Mouse (Mus musculus) right cerebral cortex, adult 2 months (tissue): Measurements from ENCODE around the gene Ier5.

Source experiments
- DNase-seq, 2 experiments: peaks; one replicate each; pipeline ENCODE4 v3.0.0; 2021 to 2022; ENCODE audit warnings: low spot score in 2 of 2

Gene Ier5

DNA sequence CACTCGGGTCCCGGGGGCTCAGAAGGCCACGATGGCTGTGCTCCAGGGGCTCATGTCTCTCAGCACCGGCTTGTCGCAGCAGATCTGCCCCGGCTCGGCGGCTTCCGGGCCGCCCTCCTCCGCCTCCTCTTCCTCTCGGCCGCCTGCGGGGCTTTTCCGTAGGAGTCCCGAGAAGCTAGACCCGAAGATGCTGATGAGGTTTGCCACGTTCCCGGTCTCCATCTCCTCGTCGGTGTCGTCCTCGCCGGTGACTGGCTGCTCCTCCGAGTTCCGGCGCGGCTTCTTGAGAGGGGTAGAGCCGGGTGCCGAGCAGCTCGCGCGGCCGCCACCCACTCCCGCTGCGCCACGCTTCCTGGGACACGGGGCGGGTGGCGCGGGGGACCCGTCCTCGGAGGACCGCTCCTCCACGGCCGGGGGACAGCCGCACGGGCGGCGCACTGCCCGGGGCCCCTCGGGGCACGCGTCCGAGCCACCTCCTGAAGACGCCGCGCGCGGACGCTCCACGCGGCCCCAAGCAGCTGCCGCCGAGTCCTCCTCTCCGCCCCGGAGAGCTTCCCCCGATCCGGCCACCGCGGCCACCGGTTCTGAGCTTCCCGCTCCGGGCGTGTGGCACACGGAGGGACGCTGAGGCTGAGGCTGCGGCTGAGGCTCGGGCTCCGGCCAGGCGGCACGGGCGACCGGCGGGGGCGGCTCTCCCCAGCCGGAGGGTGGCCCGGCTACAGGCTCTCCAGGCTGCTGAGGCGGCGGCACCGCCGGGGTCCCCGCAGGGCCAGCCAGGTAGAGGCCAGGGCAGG lies 753 bp downstream of the Ier5 start:
- peak; percentile 53 to 68 for DNase-seq

GRCm38 (mm10) chr1:155097931-155098485 lies 1.4 kb downstream of the Ier5 start:
- DNase-seq = peak in 1 of 2 experiments; percentile 50

- DNase-seq = no peak
Measured at GRCm38 (mm10) chr1:155097354-155097753, 2.1 kb downstream of the Ier5 start.

- DNase-seq = no peak
Measured at GRCm38 (mm10) chr1:155096620-155097261, 2.7 kb downstream of the Ier5 start.

GRCm38 (mm10) chr1:155093971-155094707 lies 5.3 kb downstream of the Ier5 start:
- DNase-seq = no peak

DNA sequence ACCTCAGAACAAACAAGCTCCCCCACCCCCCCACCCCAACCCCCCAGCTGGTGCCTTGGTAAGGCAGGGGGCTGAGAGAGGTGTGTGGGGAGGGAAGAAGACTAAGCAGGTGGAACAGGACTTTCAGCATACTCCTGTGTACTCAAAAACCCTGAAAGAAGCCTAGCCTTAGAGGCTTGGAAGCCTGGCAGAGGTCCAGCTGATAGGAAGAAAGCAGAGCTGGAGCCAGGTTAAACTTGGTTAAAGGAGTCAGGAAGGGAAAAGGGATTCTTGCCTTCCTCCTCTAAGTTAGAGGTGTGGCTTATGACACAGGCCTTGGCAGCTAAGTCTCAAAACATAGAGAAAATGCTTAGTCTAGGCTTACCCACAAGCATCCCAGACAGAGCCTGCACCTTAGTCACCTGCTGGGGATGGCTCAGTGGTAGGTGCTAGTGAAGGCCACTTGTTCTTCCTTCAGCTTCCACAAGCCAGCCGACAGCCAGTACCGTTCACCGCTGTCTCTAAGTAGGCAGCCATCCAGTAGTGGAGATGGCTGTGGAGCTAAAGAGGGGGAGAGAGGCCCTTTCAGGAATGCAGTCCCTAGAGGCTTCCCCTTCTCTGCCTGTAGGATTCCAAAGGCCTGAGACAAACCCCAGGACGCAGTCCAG lies 6.2 kb downstream of the Ier5 start:
- no peak for DNase-seq

DNA sequence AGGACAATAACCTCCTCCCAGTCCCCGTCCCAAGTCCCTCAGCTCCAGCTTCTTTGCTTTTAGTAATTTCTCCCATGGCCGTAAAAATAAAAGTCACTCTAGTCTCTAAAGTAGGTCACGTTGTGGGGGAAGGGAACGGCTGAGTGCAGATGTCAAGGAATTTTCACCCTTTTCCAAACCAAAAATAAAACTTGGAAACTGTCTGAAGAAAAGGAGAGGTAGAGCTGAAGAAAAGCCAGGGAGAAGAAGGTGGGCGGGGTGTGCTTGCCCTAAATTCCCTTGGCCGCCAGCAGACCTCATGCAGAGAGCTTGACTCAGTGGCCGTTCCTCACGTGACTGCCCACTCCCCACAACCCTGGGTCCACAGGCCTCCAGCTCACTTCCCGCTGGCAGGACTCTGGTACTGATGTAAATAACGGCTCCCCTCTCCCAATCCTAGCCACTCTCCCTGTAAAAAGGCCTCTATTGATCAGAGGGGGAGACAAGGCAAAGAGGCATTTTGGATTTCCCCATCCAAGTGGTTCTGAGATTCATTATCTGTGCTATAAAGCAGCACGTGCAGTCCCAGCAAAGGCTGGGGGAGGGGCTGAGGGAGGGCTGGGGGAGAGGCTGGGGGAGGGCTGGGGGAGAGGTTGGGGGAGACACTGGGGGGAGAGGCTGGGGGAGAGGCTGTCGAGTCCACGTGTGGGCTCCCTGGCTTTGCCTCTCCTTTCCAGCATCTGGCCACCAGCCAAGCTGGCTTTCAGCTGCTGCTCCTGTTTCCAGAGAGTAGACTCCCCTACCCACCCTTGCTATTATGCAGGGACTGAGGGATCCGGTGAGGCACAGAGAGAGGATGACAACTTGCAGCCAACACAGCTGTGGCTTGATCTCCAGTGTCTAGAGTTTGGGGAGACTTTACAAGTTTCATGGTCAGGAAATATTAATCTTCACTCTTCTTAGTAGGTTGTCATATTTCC lies 7.3 kb downstream of the Ier5 start:
- DNase-seq = peak in 1 of 2 experiments; percentile 61

DNA sequence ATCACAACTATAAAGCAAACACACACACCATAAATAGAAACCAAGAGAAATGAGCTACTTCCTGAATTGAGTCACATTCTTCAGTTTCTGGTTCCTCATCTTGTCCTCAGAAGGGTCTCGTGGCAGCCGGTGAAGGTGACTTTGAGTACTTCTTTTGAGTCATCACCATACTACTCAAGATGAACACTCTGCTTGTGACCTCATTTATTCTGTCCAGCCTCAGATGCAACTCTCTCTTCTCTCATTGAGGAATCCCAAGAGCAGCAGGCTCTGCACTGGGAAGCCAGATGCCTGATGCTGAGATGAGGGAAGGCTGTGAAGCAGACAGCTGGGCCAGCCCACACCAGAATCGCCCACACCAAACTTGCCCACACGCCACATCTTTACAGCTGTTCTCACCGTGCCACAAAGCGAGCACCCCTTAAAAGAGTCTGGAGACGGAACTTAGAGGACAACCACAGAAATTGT lies 8.0 kb downstream of the Ier5 start:
- peak; percentile 70 for DNase-seq

DNA sequence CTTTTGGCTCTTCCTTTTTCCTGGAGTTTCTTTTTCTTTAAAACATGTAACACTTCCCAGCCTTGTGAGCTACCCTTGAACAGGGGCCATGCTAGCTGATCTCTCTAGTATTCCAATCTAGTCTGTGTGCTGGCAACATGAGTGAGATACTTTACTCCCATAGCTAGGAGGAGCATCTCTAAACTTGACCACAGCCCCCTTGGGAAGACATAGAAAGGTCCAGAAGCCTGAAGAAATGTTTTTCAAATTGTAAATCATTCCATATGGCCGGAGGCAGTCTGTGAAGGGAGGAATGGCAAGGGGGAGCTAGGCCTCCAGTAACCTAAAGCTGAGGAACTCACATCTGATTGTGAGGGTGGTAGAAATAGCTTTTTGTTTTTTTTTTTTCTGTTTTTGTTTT lies 8.7 kb downstream of the Ier5 start:
- no peak for DNase-seq

GRCm38 (mm10) chr1:155090327-155090726 lies 9.1 kb downstream of the Ier5 start:
- no peak for DNase-seq

GRCm38 (mm10) chr1:155088847-155089603 lies 10.4 kb downstream of the Ier5 start:
- peak in 1 of 2 experiments; percentile 36 for DNase-seq

DNA sequence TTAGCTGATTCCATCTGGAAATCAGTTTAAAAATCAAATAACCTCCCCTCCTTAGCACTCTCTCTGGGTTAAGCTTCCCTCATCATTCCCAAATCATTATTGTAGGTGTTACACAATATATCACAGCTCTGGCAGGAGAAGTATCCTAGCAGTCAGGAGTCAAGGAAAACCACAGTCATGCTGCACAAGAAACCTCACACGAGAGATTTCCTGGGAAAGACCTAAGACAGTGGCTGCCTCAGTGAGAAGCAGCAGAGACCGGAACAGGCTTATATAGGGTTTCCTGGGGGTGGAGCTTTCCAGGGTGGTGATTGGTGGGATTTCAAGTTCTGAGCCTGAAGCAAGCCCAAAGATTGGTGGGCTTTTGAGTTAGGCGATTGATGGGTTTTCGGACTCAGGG lies 11.4 kb downstream of the Ier5 start:
- no peak for DNase-seq

- peak; percentile 59 to 67 for DNase-seq
Measured at GRCm38 (mm10) chr1:155086893-155087292, 12.5 kb downstream of the Ier5 start.

DNA sequence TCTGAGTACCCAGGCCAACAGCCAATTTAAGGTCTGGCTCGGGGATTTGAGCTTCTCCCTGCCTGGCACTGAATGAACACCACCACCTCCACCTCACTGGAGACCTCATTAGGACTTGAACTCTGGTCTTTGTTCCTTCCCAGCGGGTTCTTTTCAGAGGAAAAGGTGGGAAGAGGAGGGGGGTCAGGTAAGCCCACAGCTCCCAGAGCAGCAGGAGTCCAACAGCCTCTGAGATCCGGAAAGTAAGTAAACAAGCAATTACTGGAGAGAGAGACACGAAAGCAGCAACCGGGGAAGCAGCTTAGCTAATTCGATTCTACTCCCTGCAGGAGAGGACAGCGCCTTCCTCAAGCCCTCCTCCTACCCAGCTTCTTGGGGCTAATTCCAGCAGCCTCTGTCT lies 13.0 kb downstream of the Ier5 start:
- no peak for DNase-seq

- DNase-seq = no peak
Measured at GRCm38 (mm10) chr1:155084839-155085238, 14.6 kb downstream of the Ier5 start.

DNA sequence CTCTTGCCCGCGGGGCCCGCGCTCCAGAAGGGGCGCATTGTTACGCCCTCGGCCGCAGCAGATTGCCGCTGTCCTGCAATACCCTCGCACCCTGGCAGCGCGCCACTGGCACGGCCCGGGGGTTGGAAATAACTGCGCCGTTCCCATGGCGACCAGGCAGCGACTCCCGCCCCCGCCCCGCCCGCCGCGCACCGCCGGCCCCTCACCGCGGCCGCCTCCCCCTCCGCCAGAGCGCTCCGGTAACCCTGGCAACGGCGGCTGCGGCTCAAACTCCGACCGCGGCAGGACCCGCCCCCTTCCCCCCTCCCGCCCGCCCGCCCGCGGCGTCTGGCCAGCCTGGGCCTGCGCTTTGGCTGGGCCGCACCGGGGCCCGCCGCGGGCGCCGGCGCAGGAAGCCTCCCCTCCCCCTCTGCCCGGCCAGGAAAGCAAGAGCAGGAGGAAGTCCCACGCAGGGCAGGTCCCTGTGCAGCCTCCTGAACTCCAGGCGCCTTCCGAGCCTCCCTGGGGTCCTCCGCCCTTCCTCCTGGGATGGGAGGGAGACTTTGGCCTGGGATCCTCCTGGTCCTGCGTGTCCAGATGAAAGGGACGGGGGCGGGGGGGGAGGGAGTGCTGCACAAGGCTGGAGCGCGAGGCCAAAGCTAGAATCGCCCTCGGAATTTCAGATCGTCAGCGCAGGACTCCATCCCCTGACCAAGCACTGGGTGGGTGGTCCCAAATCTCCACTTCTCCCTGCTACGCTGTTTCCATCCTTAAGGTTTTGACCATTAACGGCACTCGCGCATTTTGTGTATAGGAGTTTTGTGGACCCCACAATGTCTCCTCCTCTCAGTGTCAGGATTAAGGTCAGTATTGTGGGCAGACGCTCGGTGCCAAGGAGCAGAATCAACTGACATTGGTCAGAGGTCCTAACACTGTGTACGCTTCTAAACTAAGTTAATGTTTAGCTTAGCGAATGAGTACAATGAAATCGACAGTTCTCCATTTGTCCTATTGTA lies 15.9 kb downstream of the Ier5 start:
- peak; percentile 92 for DNase-seq

- no peak for DNase-seq
Measured at GRCm38 (mm10) chr1:155082965-155083268, 16.5 kb downstream of the Ier5 start.

GRCm38 (mm10) chr1:155082158-155082964 lies 17.1 kb downstream of the Ier5 start:
- DNase-seq = no peak
